Mouse (Mus musculus) CD8-positive naive resting alpha-beta T cell, adult 57 days (primary cell): ENCODE measurements around the gene Rai14. TPM values are rescaled to one million over a fixed set of nuclear protein-coding genes. Genes with fewer than 3 reads are reported as not detected.

Source experiments
- total RNA-seq: library from RNA; stranded (reverse); gene quantifications from one replicate; pipeline ENCODE4 v1.2.4, GENCODE M21; 2023

Rai14 gene
- total RNA-seq: not detected

GRCm38 (mm10) chr15:10714409-10715138 is at the start of gene Rai14:
Rai14 (minus strand) TSS chr15:10714624.

GRCm38 (mm10) chr15:10558465-10558864 is 156.0 kb downstream of the Rai14 start, which contains the start of gene Ttc23l:
Ttc23l (minus strand) TSS chr15:10558668.

Other genes with a start within 250 kb of the Rai14 start
- gene Dnajc21, start 244.1 kb downstream of the Rai14 start, total RNA-seq: 31.4 TPM
- 45.8 TPM for gene Brix1, start 228.7 kb downstream of the Rai14 start, total RNA-seq
- gene Rad1, start 228.6 kb downstream of the Rai14 start, total RNA-seq: 34.5 TPM
- gene Ttc23l, start 156.0 kb downstream of the Rai14 start, total RNA-seq: not detected
- gene C1qtnf3, start 237.7 kb upstream of the Rai14 start, total RNA-seq: not detected